Mouse (Mus musculus) neural tube, embryonic 13.5 days (tissue): Measurements from ENCODE around the gene T2. TPM values are rescaled to one million over a fixed set of nuclear protein-coding genes. Genes with fewer than 3 reads are reported as not detected.
A peak's percentile ranks its signal among the peaks of the same experiment; 100 is the strongest.

ENCODE experiments used
- ATAC-seq: fragments of 200-750 bp; cut with Nextera tagmentation; 2 replicates; pipeline ENCODE4 v1.8.0; 2017; ENCODE audit warnings: low read depth, mild to moderate bottlenecking, moderate TSS enrichment, moderate library complexity
- H3K27ac ChIP-seq: fragments of 300-500 bp; sonication (generic); replicated peaks from 2 replicates; pipeline ENCODE4 v1.5.1; 2015; ENCODE audit warnings: moderate library complexity, mild to moderate bottlenecking, inconsistent platforms
- H3K27me3 ChIP-seq: fragments of 300-500 bp; sonication (generic); 2 replicates; pipeline ENCODE4 v1.6.1; 2015; ENCODE audit warnings: mild to moderate bottlenecking, inconsistent platforms
- H3K36me3 ChIP-seq: fragments of 300-500 bp; sonication (generic); 2 replicates; pipeline ENCODE4 v1.6.1; 2015; ENCODE audit warnings: mild to moderate bottlenecking, inconsistent platforms
- H3K4me1 ChIP-seq: fragments of 300-500 bp; sonication (generic); replicated peaks from 2 replicates; pipeline ENCODE4 v1.6.1; 2015; ENCODE audit warnings: inconsistent platforms
- H3K4me2 ChIP-seq: fragments of 300-500 bp; sonication (generic); 2 replicates; pipeline ENCODE4 v1.6.1; 2015; ENCODE audit warnings: inconsistent platforms, mild to moderate bottlenecking, moderate library complexity
- H3K4me3 ChIP-seq: fragments of 300-500 bp; sonication (generic); 2 replicates; pipeline ENCODE4 v1.5.1; 2015; ENCODE audit warnings: mild to moderate bottlenecking, inconsistent platforms
- H3K9ac ChIP-seq: fragments of 300-500 bp; sonication (generic); 2 replicates; pipeline ENCODE4 v1.6.1; 2015; ENCODE audit warnings: moderate library complexity, mild to moderate bottlenecking, inconsistent platforms
- H3K9me3 ChIP-seq: fragments of 300-500 bp; sonication (generic); 2 replicates; pipeline ENCODE4 v1.6.1; 2016; ENCODE audit warnings: inconsistent platforms
- WGBS: fragments of 180-500 bp; shearing (Covaris S2); methylation state at CpG from one replicate; pipeline ENCODE4 v1.1.7; 2015; 5-methylcytosine and 5-hydroxymethylcytosine counted together
- polyA plus RNA-seq: library from polyadenylated mRNA; unstranded; fragments of >200 nt; fragmentation: Nextera tagmentation; extraction: Ambion mirVana; gene quantifications from 2 replicates; pipeline ENCODE4 v1.2.1, GENCODE M21; 2015

The T2 gene
- polyA plus RNA-seq, 1 experiment from 2014 or later, result 0.47 TPM

- H3K4me3 ChIP-seq, result peak overlapping the region; percentile 73
- H3K36me3 ChIP-seq, result no peaks in the 10 kb centered on the region
- H3K27me3 ChIP-seq, result peaks cover 33% of the 10 kb centered on the region
- peak; percentile 38 for ATAC-seq
- H3K4me1 ChIP-seq, result peaks cover 43% of the 10 kb centered on the region
- no peaks in the 10 kb centered on the region for H3K9me3 ChIP-seq
- H3K4me2 ChIP-seq, result peak overlapping the region; percentile 98
- peak overlapping the region; percentile 94 for H3K9ac ChIP-seq
- peak overlapping the region; percentile 86 for H3K27ac ChIP-seq
- 9% methylated on average over 46 of the region's 46 CpGs for WGBS
These were observed 14.3 kb upstream of the T2 start for GRCm38 (mm10) chr17:8341360-8341963.

GRCm38 (mm10) chr17:8342706-8343105 is 13.1 kb upstream of the T2 start:
- Histone ChIP-seq H3K27ac (no peak overlapping the region), H3K9me3 (no peaks in the 10 kb centered on the region), H3K4me1 (peaks cover 43% of the 10 kb centered on the region), H3K27me3 (peaks cover 33% of the 10 kb centered on the region), H3K4me2 (peak overlapping the region; percentile 98), H3K4me3 (no peak overlapping the region; the same call in 1 of the 2 replicates), H3K9ac (0 out of 2 replicates have a peak overlapping the region, but pooled peaks have one; percentile 38), H3K36me3 (no peaks in the 10 kb centered on the region)
- no peak for ATAC-seq
- WGBS, result 55% methylated on average over 5 of the region's 5 CpGs

- ATAC-seq, result no peak
- Histone ChIP-seq H3K27ac (no peak overlapping the region), H3K4me1 (peaks cover 43% of the 10 kb centered on the region), H3K9ac (no peak overlapping the region), H3K4me3 (no peak overlapping the region), H3K27me3 (peaks cover 30% of the 10 kb centered on the region), H3K36me3 (no peaks in the 10 kb centered on the region), H3K4me2 (peak overlapping the region; percentile 98), H3K9me3 (no peaks in the 10 kb centered on the region)
- 78% methylated on average over 6 of the region's 6 CpGs for WGBS
These were observed 12.4 kb upstream of the T2 start for GRCm38 (mm10) chr17:8343416-8343815.

GRCm38 (mm10) chr17:8347765-8348285 is 8.0 kb upstream of the T2 start:
- H3K27me3 ChIP-seq, result peaks cover 4% of the 10 kb centered on the region; the same call in 1 of the 2 replicates
- no peak overlapping the region for H3K9ac ChIP-seq
- no peak overlapping the region for H3K27ac ChIP-seq
- 71% methylated on average over 5 of the region's 5 CpGs for WGBS
- H3K4me1 ChIP-seq, result peaks cover 10% of the 10 kb centered on the region
- no peak overlapping the region for H3K4me3 ChIP-seq
- H3K9me3 ChIP-seq, result no peaks in the 10 kb centered on the region
- no peaks in the 10 kb centered on the region for H3K36me3 ChIP-seq
- H3K4me2 ChIP-seq, result no peak overlapping the region
- no peak for ATAC-seq

DNA sequence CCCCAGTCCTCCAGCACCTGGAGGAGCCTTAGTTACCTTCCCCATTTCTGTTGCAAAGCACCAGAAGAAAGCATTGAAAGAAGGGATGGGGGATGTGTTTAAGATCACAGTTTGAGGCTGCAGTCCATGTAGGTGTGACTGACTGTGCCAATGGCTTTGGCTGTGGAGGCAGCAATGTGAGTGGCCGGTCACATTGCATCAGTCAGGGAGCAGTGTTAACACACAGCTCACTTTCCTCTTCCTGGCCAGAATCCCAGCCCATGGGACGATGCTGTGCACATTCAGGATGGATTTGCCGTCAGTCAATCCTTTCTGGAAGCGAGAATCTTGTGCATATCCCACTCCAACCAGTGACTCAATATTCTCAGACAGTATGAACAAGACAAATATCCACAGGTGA is 6.9 kb upstream of the T2 start:
- no peaks in the 10 kb centered on the region for H3K9me3 ChIP-seq
- H3K27ac ChIP-seq, result no peak overlapping the region
- H3K4me1 ChIP-seq, result peaks cover under 1% of the 10 kb centered on the region; the same call in 1 of the 2 replicates
- no peak for ATAC-seq
- H3K36me3 ChIP-seq, result no peaks in the 10 kb centered on the region
- no peaks in the 10 kb centered on the region for H3K27me3 ChIP-seq
- 89% methylated on average over 4 of the region's 4 CpGs for WGBS
- H3K4me2 ChIP-seq, result no peak overlapping the region
- no peak overlapping the region for H3K9ac ChIP-seq
- no peak overlapping the region for H3K4me3 ChIP-seq

DNA sequence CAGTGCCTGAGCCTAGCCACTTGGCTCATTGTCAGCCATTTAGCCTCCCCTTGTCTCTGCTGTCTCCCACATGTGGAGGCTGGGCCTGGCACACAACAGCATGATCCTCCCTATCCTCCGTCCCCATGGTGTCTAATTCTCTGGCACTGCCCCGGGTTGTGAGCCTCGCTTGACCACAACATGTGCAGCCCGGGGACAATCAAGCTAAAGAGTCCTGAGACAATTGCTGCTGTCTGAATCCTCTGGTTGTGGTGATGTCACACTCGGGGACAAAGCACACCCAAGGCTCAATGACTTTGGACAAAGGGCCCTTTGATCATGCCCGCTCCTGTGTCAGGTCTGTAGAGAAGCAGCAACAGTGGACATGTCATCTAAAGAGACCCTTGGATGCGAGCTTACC is 4.7 kb upstream of the T2 start:
- Histone ChIP-seq H3K9me3 (no peaks in the 10 kb centered on the region), H3K27me3 (no peaks in the 10 kb centered on the region), H3K27ac (no peak overlapping the region), H3K9ac (no peak overlapping the region), H3K4me3 (no peak overlapping the region), H3K4me2 (no peak overlapping the region), H3K4me1 (no peaks in the 10 kb centered on the region), H3K36me3 (no peaks in the 10 kb centered on the region)
- 28% methylated on average over 7 of the region's 7 CpGs for WGBS
- no peak for ATAC-seq

DNA sequence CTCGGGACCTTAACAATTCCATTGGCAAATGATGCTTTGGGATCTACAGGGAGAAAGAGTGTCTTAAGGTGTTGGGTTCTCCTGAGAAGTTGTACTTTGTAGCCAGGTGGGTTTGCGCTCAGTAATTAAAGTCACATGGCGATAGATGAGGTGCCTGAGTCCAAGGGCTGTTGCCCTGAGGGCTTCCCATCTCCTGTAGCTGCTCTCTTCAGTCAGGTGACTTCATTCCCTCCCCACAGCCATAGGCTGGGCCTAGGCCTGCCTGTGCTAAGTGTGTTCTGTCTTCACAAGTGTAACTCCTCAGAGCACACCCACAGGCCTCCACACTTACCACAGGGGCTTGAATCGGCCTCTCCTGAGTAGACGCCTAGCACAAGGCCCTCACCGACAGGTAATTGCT is 1.7 kb downstream of the T2 start:
- Histone ChIP-seq H3K36me3 (no peaks in the 10 kb centered on the region), H3K4me2 (no peak overlapping the region), H3K27ac (no peak overlapping the region), H3K9ac (no peak overlapping the region), H3K9me3 (no peaks in the 10 kb centered on the region), H3K27me3 (no peaks in the 10 kb centered on the region), H3K4me1 (peaks cover 9% of the 10 kb centered on the region; the same call in 1 of the 2 replicates), H3K4me3 (no peak overlapping the region)
- no peak for ATAC-seq
- 88% methylated on average over 6 of the region's 6 CpGs for WGBS

GRCm38 (mm10) chr17:8360876-8361275 is 5.1 kb downstream of the T2 start:
- no peak overlapping the region for H3K4me3 ChIP-seq
- H3K4me1 ChIP-seq, result peaks cover 9% of the 10 kb centered on the region; the same call in 1 of the 2 replicates
- no peak overlapping the region for H3K4me2 ChIP-seq
- H3K27me3 ChIP-seq, result no peaks in the 10 kb centered on the region
- no peak for ATAC-seq
- no peak overlapping the region for H3K9ac ChIP-seq
- 92% methylated on average over 5 of the region's 5 CpGs for WGBS
- H3K27ac ChIP-seq, result no peak overlapping the region
- H3K36me3 ChIP-seq, result no peaks in the 10 kb centered on the region
- H3K9me3 ChIP-seq, result no peaks in the 10 kb centered on the region

DNA sequence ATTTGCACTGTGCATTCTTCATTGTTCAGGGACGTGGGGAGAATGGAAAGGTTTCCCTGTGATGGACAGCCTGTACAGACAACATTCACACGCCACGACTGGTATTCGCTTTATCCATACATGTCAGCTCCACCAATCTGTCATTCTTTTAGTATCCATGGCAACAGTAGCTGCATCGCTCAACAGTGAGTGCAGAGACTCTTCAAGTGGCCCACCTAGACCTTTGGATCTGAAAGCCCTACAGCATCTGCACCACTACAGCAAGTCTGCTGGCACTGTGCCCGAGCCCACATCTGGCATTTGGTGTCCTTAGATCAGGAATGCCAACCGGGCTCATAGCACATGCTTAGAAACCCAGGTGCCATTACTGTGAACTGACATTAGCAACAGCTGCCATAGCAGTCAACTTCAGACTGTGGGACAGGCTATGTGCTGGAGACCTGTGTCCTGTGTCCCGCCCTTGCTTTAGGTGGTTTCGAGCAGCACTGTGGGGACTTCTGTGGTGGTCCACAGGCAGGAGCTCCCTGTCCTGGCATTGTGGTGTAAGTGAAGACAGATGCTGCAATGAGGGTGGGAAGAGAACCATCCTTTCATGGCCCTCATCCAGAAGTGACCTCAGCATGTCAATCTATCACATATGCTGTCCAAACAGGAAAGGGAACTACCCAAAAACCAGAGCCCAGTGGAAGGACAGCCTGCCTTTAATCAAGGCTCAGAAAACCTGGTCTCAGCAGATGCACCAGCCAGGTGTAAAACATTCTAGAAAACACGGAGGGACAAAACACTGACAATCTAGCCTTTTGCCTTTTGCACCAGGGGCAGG is 5.7 kb downstream of the T2 start:
- no peak for ATAC-seq
- 61% methylated on average over 10 of the region's 10 CpGs for WGBS

DNA sequence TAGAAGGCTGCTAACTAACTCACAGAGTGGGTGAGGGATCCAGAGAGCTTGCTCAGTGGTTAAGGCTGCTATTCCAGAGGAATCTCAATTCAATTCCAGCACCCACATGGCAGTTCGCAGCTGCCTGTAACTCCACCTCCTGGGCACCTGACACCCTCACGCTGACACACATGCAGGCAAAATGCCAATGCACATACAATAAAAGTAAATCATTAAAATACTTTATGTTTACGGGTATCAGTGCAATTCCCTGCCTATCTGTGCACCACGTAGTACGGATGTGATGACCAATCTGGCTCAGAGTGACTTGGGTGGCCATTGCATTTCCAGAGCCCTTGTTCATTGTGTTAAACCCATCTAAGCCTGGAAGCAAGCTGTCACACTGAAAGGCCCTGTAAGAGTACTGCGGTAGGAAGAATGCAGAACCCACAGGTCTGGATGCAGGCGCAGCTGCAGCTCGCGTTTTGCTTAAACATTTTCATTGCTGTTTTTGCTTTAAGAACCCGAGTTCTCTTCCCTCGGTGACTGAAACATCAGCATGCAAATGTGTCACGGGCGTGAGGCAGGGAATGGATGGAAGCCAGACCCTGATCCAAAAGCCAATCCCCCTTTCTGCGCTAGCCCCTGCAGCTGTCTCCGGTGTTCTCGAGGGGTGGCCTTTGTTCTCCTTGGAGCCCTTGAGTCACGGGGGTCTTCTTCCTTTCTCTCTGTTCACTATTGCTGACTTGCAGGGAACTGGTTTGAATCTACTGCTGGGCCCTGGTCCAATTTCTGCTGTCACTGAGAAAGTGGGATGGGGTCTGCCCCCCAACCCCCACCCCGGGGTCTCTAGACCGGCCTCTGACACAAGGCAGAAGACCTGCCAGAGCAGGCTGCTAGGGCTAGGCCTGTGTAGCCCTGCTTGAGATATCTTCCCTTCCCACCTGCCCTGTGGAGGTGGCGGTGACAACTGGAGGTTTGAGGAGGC is 12.0 kb downstream of the T2 start:
- Histone ChIP-seq H3K9ac (peak overlapping the region; percentile 70), H3K27me3 (no peaks in the 10 kb centered on the region), H3K9me3 (no peaks in the 10 kb centered on the region), H3K27ac (peak overlapping the region; percentile 99), H3K36me3 (no peaks in the 10 kb centered on the region), H3K4me1 (peaks cover 62% of the 10 kb centered on the region), H3K4me3 (no peak overlapping the region), H3K4me2 (peak overlapping the region; percentile 44)
- 10% methylated on average over 20 of the region's 20 CpGs for WGBS
- peak; percentile 65 for ATAC-seq

More for the DNA sequence above, 5.7 kb downstream of the T2 start:
- Histone ChIP-seq H3K4me2 (no peak overlapping the region), H3K27me3 (no peaks in the 10 kb centered on the region), H3K27ac (no peak overlapping the region), H3K4me3 (no peak overlapping the region), H3K4me1 (peaks cover 15% of the 10 kb centered on the region), H3K9me3 (no peaks in the 10 kb centered on the region), H3K9ac (no peak overlapping the region), H3K36me3 (no peaks in the 10 kb centered on the region)

DNA sequence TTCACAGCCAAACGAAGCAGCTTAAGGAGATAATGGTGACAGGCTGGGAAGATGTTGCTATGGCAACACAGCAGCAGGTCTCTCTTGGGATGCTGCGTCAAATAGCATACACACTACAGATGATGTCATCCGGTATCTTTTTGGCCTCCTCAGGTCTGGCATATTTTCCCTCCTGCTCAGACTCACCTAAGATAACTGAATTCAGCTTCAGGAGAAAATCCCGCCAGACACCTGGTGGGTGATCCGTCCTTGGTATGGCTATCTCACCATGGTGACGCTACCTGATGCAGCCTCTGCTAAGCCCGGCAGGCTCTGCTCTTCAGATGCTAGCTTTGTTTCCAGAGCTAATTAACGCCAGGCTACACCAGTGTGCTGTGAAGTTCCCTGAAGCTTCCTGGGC is 12.8 kb downstream of the T2 start:
- no peaks in the 10 kb centered on the region for H3K36me3 ChIP-seq
- H3K27me3 ChIP-seq, result no peaks in the 10 kb centered on the region
- H3K9me3 ChIP-seq, result no peaks in the 10 kb centered on the region
- H3K4me1 ChIP-seq, result peaks cover 70% of the 10 kb centered on the region
- H3K4me2 ChIP-seq, result peak overlapping the region; percentile 44
- WGBS, result 10% methylated on average over 8 of the region's 8 CpGs
- peak overlapping the region; percentile 70; the same call in 1 of the 2 replicates for H3K9ac ChIP-seq
- peak; percentile 75 for ATAC-seq
- no peak overlapping the region for H3K4me3 ChIP-seq
- H3K27ac ChIP-seq, result peak overlapping the region; percentile 99
